Mouse (Mus musculus): Measurements from ENCODE around the gene Gtf2h4.

Gene Gtf2h4

GRCm38 (mm10) chr17:35639352-35639751 lies 34.2 kb downstream of the Gtf2h4 start:
- in situ Hi-C loops (cut with MboI, MseI): no loop called here

DNA sequence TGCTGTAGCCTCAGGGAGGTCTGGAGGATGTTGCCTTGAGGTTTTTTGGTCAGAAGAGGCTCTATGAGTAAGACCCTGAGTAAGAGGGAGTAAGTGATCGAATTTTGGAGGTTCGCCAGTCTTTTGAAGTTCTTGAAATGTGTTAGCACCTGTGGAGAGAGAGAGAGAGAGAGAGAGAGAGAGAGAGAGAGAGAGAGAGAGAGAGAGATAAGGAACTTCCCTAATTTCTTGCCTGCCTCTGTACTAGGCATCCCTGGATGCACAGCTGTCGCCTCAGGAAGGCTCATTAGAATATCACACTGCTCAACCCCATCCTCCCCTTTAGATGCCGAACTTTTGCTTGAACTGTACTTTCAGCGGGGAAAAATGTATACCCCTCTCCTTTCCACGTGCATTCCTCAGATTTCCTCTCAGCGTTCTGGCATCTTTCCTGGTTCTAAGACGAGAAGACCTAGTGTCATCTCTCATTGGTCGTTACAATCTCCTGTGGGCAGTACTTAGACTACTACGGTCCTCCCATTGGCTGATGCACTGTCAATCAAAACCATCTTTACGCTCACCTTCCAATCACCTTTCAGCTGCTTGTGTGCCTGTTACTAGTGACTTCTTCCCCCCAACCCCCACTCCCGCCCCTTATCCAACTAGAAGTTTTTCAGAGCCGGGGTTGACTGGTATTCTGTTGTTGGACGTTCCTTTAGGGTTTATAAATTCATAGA lies 34.9 kb downstream of the Gtf2h4 start:
- in situ Hi-C loops (cut with MboI, MseI): no loop called here

- in situ Hi-C loops (cut with MboI, MseI): no loop called here
Measured at GRCm38 (mm10) chr17:35636363-35636762, 37.2 kb downstream of the Gtf2h4 start.

DNA sequence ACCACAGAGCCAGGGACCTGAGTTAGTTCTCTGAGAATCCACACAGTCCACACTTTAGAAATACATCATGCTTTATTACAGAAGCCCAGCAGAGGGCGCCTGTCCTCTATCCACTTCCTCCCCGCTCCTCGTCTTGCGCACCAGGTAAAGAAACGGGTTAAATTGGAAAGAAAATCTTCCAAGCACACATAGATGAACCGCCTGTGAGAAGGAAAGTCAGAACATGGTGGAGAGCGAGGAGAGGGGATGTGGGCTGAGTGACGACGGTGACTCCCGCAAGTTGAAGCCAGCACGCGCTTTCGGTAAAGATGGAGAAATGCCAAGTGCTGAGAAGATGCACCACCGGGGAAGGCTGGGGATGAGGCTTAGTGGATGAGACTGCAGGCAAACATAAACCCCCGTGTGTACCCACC lies 37.8 kb downstream of the Gtf2h4 start:
- in situ Hi-C loops (cut with MboI, MseI): no loop called here

GRCm38 (mm10) chr17:35635202-35635601 lies 38.3 kb downstream of the Gtf2h4 start:
- in situ Hi-C loops (cut with MboI, MseI): no loop called here

DNA sequence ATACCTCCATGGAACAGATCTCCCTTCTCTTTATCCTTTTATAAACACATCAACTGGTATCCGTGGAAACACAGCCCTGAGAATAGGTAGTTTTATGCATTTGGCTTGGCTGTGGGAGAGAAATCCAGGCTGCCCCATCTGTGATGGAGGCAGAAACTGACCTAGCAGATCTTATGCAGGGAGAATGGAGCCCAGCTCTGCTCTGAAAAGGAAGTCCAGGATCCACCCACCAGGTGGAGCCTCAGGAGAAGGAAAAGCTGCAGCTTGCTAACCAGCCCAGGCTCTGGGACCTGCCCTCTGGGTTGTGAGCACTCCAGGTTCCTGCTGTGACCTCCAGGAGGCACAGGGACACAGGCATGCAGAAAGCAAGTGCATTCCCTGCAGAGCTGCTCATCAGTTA lies 39.5 kb downstream of the Gtf2h4 start:
- in situ Hi-C loops (cut with MboI, MseI): loop anchor here (5.0 kb wide), 1 partner anchor 93 kb away; no protein-coding TSS in a partner anchor

DNA sequence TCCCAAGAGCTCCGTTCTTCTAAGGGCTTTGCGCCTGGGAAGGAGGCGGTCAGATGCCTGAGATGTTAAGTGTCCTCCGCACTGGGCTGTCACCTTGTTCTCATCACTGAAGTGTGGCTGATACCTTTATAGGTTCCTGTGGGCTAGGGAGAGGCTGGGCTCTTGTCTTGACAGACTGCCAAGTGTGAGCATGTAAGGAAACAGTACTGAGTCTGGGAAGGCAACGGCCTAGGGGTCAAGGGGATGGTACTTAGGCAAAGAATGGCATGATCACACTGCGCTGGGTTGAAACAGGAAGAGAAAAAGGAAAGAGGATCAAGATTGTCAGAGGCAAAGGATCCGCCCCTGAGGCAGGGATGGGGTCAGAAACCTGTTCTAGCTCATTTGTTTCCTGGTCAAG lies 47.0 kb downstream of the Gtf2h4 start, which contains the start of gene Gm9573:
Gene Gm9573, minus strand, starts transcription at position 101 of the 400 bp plus-strand sequence.
- in situ Hi-C loops (cut with MboI, MseI): no loop called here
